Mouse (Mus musculus): Measurements from ENCODE around the gene Ddit4. TPM values are rescaled to one million over a fixed set of nuclear protein-coding genes. Genes with fewer than 3 reads are reported as not detected.

The Ddit4 gene
- polyA plus RNA-seq, 1 experiment = 152 TPM

GRCm38 (mm10) chr10:59901463-59901862 lies 50.2 kb downstream of the Ddit4 start:
- DNase-seq (ENCODE audit: low read depth in 1 of 2, low spot score in 2 of 2) = no peak
- Histone ChIP-seq H3K4me1 (ENCODE audit: control insufficient read depth, insufficient read depth, insufficient read length) (peaks cover 51% of the 10 kb centered on the region), H3K27me3 (ENCODE audit: control insufficient read depth, insufficient read depth, low read length) (no peaks in the 10 kb centered on the region), H3K4me3 (ENCODE audit: extremely low read depth, insufficient read depth, insufficient read length) (no peak overlapping the region), H3K36me3 (ENCODE audit: control insufficient read depth, insufficient read depth, low read length) (0 out of 2 replicates have a peak, but pooled peaks cover 1% of the 10 kb centered on the region), H3K27ac (ENCODE audit: insufficient read depth, low read length) (peak overlapping the region; percentile 99)
- WGBS = 94% methylated on average over 1 of the region's 1 CpGs
- no peak for TF ChIP-seq CTCF (IDR thresholded peaks at IDR 0.05; ENCODE audit: extremely low read depth, insufficient read depth, insufficient read length, insufficient replicate concordance)
- TF ChIP-seq POLR2A (IDR thresholded peaks at IDR 0.05; ENCODE audit: low read depth, low read length) = no peak

DNA sequence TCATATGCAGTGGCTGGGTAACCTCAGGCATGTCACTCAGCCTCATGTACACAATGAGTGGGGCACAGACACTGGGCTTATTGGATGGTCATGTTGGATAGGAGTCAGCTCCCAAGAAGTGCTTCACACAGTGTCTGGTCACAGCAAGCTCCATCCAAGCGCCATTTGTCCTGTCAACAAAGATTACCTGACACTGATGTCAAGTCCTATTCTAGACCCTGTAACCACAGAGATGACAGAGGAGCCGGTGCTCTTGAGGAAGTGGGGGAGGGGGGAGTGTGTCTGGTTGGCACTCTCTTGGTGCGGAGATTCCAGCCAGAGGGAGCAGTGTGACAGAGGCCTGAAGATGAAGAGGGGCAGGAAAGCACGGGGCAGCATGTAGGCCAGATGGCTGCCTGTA lies 50.7 kb downstream of the Ddit4 start:
- H3K4me3 ChIP-seq (ENCODE audit: extremely low read depth, insufficient read depth, insufficient read length) = no peak overlapping the region
- H3K27me3 ChIP-seq (ENCODE audit: control insufficient read depth, insufficient read depth, low read length) = no peaks in the 10 kb centered on the region
- no peak for DNase-seq (ENCODE audit: low read depth in 1 of 2, low spot score in 2 of 2)
- H3K36me3 ChIP-seq (ENCODE audit: control insufficient read depth, insufficient read depth, low read length) = 0 out of 2 replicates have a peak, but pooled peaks cover 1% of the 10 kb centered on the region
- WGBS = 27% methylated on average over 4 of the region's 4 CpGs
- H3K27ac ChIP-seq (ENCODE audit: insufficient read depth, low read length) = peak overlapping the region; percentile 99
- peaks cover 56% of the 10 kb centered on the region for H3K4me1 ChIP-seq (ENCODE audit: control insufficient read depth, insufficient read depth, insufficient read length)
- TF ChIP-seq POLR2A (IDR thresholded peaks at IDR 0.05; ENCODE audit: low read depth, low read length) = no peak
- TF ChIP-seq CTCF (IDR thresholded peaks at IDR 0.05; ENCODE audit: extremely low read depth, insufficient read depth, insufficient read length, insufficient replicate concordance) = no peak

DNA sequence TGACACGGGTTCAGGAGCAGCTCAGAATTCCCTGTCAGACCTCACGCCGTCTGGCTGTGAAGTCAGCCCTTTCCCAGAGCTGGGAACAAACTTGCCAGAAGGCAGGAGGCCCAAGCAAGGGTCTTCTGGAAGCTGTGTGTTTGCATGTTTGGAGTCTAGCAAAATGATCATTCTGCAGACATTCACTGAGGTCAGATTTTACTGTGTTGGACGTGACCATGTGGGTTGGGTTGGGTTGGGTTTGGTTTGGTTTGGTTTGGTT lies 51.5 kb downstream of the Ddit4 start:
- no peaks in the 10 kb centered on the region for H3K27me3 ChIP-seq (ENCODE audit: control insufficient read depth, insufficient read depth, low read length)
- 14% methylated on average over 4 of the region's 4 CpGs for WGBS
- DNase-seq (ENCODE audit: low read depth in 1 of 2, low spot score in 2 of 2) = no peak
- H3K4me3 ChIP-seq (ENCODE audit: extremely low read depth, insufficient read depth, insufficient read length) = peak overlapping the region; percentile 48; the same call in 1 of the 2 replicates
- H3K27ac ChIP-seq (ENCODE audit: insufficient read depth, low read length) = peak overlapping the region; percentile 99
- peaks cover 3% of the 10 kb centered on the region; the same call in 1 of the 2 replicates for H3K36me3 ChIP-seq (ENCODE audit: control insufficient read depth, insufficient read depth, low read length)
- TF ChIP-seq POLR2A (IDR thresholded peaks at IDR 0.05; ENCODE audit: low read depth, low read length) = no peak
- TF ChIP-seq CTCF (IDR thresholded peaks at IDR 0.05; ENCODE audit: extremely low read depth, insufficient read depth, insufficient read length, insufficient replicate concordance) = no peak
- peaks cover 65% of the 10 kb centered on the region for H3K4me1 ChIP-seq (ENCODE audit: control insufficient read depth, insufficient read depth, insufficient read length)

Other genes with a start within 250 kb of the Ddit4 start
- 21.9 and 24.3 TPM in 2 replicates for gene Micu1, start 249.4 kb downstream of the Ddit4 start, polyA plus RNA-seq (2012; rRNA removed)
- 29.9 and 32.4 TPM in 2 replicates for gene Dnajb12, start 72.3 kb downstream of the Ddit4 start, polyA plus RNA-seq (2012; rRNA removed)
- gene Ascc1, start 51.0 kb upstream of the Ddit4 start, polyA plus RNA-seq (2012; rRNA removed) = 11.9 and 12.0 TPM in 2 replicates
- 55.4 and 62.1 TPM in 2 replicates for gene Anapc16, start 51.3 kb upstream of the Ddit4 start, polyA plus RNA-seq (2012; rRNA removed)
- gene Spock2, start 154.4 kb upstream of the Ddit4 start, polyA plus RNA-seq (2012; rRNA removed) = 2.4 and 2.7 TPM in 2 replicates

Data from spleen, adult 2 months (tissue).